Mouse (Mus musculus): ENCODE results near the gene Slc12a5. TPM values are rescaled to one million over a fixed set of nuclear protein-coding genes. Genes with fewer than 3 reads are reported as not detected.

Gene Slc12a5
- polyA plus RNA-seq (2015; fragmentation: Nextera tagmentation; extraction: Ambion mirVana) = 1.1 TPM in 2 replicates

- Histone ChIP-seq H3K27me3 (peaks cover 38% of the 10 kb centered on the region), H3K4me3 (replicated peaks) (peak within 1 kb of the TSS; percentile 59), H3K9ac (peak within 1 kb of the TSS; percentile 48), H3K27ac (no peak within 1 kb of the TSS), H3K4me1 (peaks cover 17% of the 10 kb centered on the region), H3K4me2 (peak within 1 kb of the TSS; percentile 72), H3K36me3 (no peaks in the 10 kb centered on the region), H3K9me3 (replicated peaks) (no peaks in the 10 kb centered on the region; the same call in 1 of the 2 replicates)
- peak; percentile 88 for ATAC-seq (replicated peaks; ENCODE audit: low FRiP score)
- WGBS = 2% methylated on average over 34 of the region's 54 CpGs
Measured at GRCm38 (mm10) chr2:164960716-164961441, at the start of gene Slc12a5. Gene Slc12a5, plus strand, starts transcription at chr2:164960802.

- H3K4me1 ChIP-seq = peaks cover 30% of the 10 kb centered on the region
- H3K27ac ChIP-seq = peak within 1 kb of the TSS; percentile 99
- H3K9me3 ChIP-seq (replicated peaks) = peaks cover 3% of the 10 kb centered on the region; the same call in 1 of the 2 replicates
- H3K27me3 ChIP-seq = no peaks in the 10 kb centered on the region
- ATAC-seq (replicated peaks; ENCODE audit: low FRiP score) = peak; percentile 89
- under 1% methylated on average over 91 of the region's 91 CpGs for WGBS
- peaks cover 31% of the 10 kb centered on the region for H3K36me3 ChIP-seq
- H3K4me2 ChIP-seq = peak within 1 kb of the TSS; percentile 86
- peak within 1 kb of the TSS; percentile 87 for H3K9ac ChIP-seq
- H3K4me3 ChIP-seq (replicated peaks) = peak within 1 kb of the TSS; percentile 88
Measured at GRCm38 (mm10) chr2:164911086-164912048, 49.2 kb upstream of the Slc12a5 start, which contains the start of gene Zfp335. Gene Zfp335, minus strand, starts transcription at chr2:164911757.

- ATAC-seq (replicated peaks; ENCODE audit: low FRiP score) = peak; percentile 27; the same call in 1 of the 2 replicates
- 11% methylated on average over 12 of the region's 12 CpGs for WGBS
Measured at GRCm38 (mm10) chr2:164912151-164912550, 48.5 kb upstream of the Slc12a5 start.

GRCm38 (mm10) chr2:164912749-164913427, 47.7 kb upstream of the Slc12a5 start:
- peaks cover 32% of the 10 kb centered on the region for H3K4me1 ChIP-seq
- 0 out of 2 replicates have a peak overlapping the region, but pooled peaks have one; percentile 87 for H3K9ac ChIP-seq
- peak overlapping the region; percentile 99; the same call in 1 of the 2 replicates for H3K27ac ChIP-seq
- WGBS = 89% methylated on average over 8 of the region's 9 CpGs
- H3K27me3 ChIP-seq = no peaks in the 10 kb centered on the region
- peak overlapping the region; percentile 88 for H3K4me3 ChIP-seq (replicated peaks)
- H3K36me3 ChIP-seq = peaks cover 15% of the 10 kb centered on the region
- H3K4me2 ChIP-seq = peak overlapping the region; percentile 86
- ATAC-seq (replicated peaks; ENCODE audit: low FRiP score) = no peak
- no peaks in the 10 kb centered on the region for H3K9me3 ChIP-seq (replicated peaks)

More at GRCm38 (mm10) chr2:164912151-164912550, 48.5 kb upstream of the Slc12a5 start:
- Histone ChIP-seq H3K36me3 (peaks cover 23% of the 10 kb centered on the region), H3K9ac (peak overlapping the region; percentile 87), H3K27ac (peak overlapping the region; percentile 99), H3K4me2 (peak overlapping the region; percentile 86), H3K4me1 (peaks cover 32% of the 10 kb centered on the region), H3K4me3 (replicated peaks) (peak overlapping the region; percentile 88), H3K9me3 (replicated peaks) (no peaks in the 10 kb centered on the region), H3K27me3 (no peaks in the 10 kb centered on the region)

GRCm38 (mm10) chr2:164913428-164913786, 47.2 kb upstream of the Slc12a5 start:
- Histone ChIP-seq H3K27ac (no peak overlapping the region), H3K4me1 (peaks cover 32% of the 10 kb centered on the region), H3K27me3 (no peaks in the 10 kb centered on the region), H3K36me3 (peaks cover 10% of the 10 kb centered on the region), H3K4me3 (replicated peaks) (no peak overlapping the region), H3K9me3 (replicated peaks) (no peaks in the 10 kb centered on the region), H3K9ac (no peak overlapping the region), H3K4me2 (no peak overlapping the region)
- WGBS = 91% methylated on average over 2 of the region's 2 CpGs
- no peak for ATAC-seq (replicated peaks; ENCODE audit: low FRiP score)

GRCm38 (mm10) chr2:164916820-164917219, 43.8 kb upstream of the Slc12a5 start:
- no peak overlapping the region for H3K9ac ChIP-seq
- H3K4me2 ChIP-seq = no peak overlapping the region
- WGBS = 30% methylated on average over 5 of the region's 5 CpGs
- peaks cover 16% of the 10 kb centered on the region for H3K4me1 ChIP-seq
- ATAC-seq (replicated peaks; ENCODE audit: low FRiP score) = no peak
- H3K27me3 ChIP-seq = no peaks in the 10 kb centered on the region
- H3K27ac ChIP-seq = no peak overlapping the region
- no peak overlapping the region for H3K4me3 ChIP-seq (replicated peaks)
- H3K9me3 ChIP-seq (replicated peaks) = no peaks in the 10 kb centered on the region
- peaks cover 17% of the 10 kb centered on the region for H3K36me3 ChIP-seq

GRCm38 (mm10) chr2:164917371-164917770, 43.2 kb upstream of the Slc12a5 start:
- Histone ChIP-seq H3K4me2 (no peak overlapping the region), H3K4me1 (peaks cover 18% of the 10 kb centered on the region), H3K4me3 (replicated peaks) (no peak overlapping the region), H3K27ac (no peak overlapping the region), H3K36me3 (peaks cover 17% of the 10 kb centered on the region), H3K9me3 (replicated peaks) (no peaks in the 10 kb centered on the region), H3K9ac (no peak overlapping the region), H3K27me3 (no peaks in the 10 kb centered on the region)
- ATAC-seq (replicated peaks; ENCODE audit: low FRiP score) = no peak
- WGBS = 23% methylated on average over 10 of the region's 10 CpGs

- H3K4me1 ChIP-seq = peaks cover 14% of the 10 kb centered on the region
- no peak overlapping the region for H3K4me2 ChIP-seq
- no peak overlapping the region for H3K9ac ChIP-seq
- H3K27ac ChIP-seq = no peak overlapping the region
- no peak overlapping the region for H3K4me3 ChIP-seq (replicated peaks)
- no peaks in the 10 kb centered on the region for H3K27me3 ChIP-seq
- peak; percentile 27; the same call in 1 of the 2 replicates for ATAC-seq (replicated peaks; ENCODE audit: low FRiP score)
- H3K9me3 ChIP-seq (replicated peaks) = no peaks in the 10 kb centered on the region
- peaks cover 17% of the 10 kb centered on the region for H3K36me3 ChIP-seq
- 83% methylated on average over 4 of the region's 5 CpGs for WGBS
Measured at GRCm38 (mm10) chr2:164918325-164918724, 42.3 kb upstream of the Slc12a5 start.

- H3K9me3 ChIP-seq (replicated peaks) = no peaks in the 10 kb centered on the region
- H3K27ac ChIP-seq = no peak overlapping the region
- H3K9ac ChIP-seq = no peak overlapping the region
- WGBS = 59% methylated on average over 7 of the region's 7 CpGs
- no peak overlapping the region for H3K4me2 ChIP-seq
- ATAC-seq (replicated peaks; ENCODE audit: low FRiP score) = no peak
- H3K27me3 ChIP-seq = no peaks in the 10 kb centered on the region
- peaks cover 22% of the 10 kb centered on the region for H3K4me1 ChIP-seq
- H3K36me3 ChIP-seq = peaks cover 17% of the 10 kb centered on the region
- no peak overlapping the region for H3K4me3 ChIP-seq (replicated peaks)
Measured at GRCm38 (mm10) chr2:164921984-164922383, 38.6 kb upstream of the Slc12a5 start.

- no peak for ATAC-seq (replicated peaks; ENCODE audit: low FRiP score)
- no peaks in the 10 kb centered on the region for H3K9me3 ChIP-seq (replicated peaks)
- no peak overlapping the region for H3K27ac ChIP-seq
- no peak overlapping the region for H3K4me2 ChIP-seq
- WGBS = 26% methylated on average over 4 of the region's 4 CpGs
- peaks cover 17% of the 10 kb centered on the region for H3K36me3 ChIP-seq
- H3K4me3 ChIP-seq (replicated peaks) = no peak overlapping the region
- no peak overlapping the region for H3K9ac ChIP-seq
- no peaks in the 10 kb centered on the region for H3K27me3 ChIP-seq
- peaks cover 22% of the 10 kb centered on the region for H3K4me1 ChIP-seq
Measured at GRCm38 (mm10) chr2:164923291-164923690, 37.3 kb upstream of the Slc12a5 start.

GRCm38 (mm10) chr2:164924100-164924857, 36.3 kb upstream of the Slc12a5 start:
- Histone ChIP-seq H3K36me3 (peaks cover 11% of the 10 kb centered on the region), H3K4me2 (no peak overlapping the region), H3K4me1 (peaks cover 22% of the 10 kb centered on the region), H3K27me3 (no peaks in the 10 kb centered on the region), H3K9ac (no peak overlapping the region), H3K9me3 (replicated peaks) (no peaks in the 10 kb centered on the region), H3K27ac (no peak overlapping the region), H3K4me3 (replicated peaks) (no peak overlapping the region)
- peak; percentile 68; the same call in 1 of the 2 replicates for ATAC-seq (replicated peaks; ENCODE audit: low FRiP score)
- 38% methylated on average over 11 of the region's 11 CpGs for WGBS

Data from kidney, embryonic 15.5 days (tissue).